Mouse (Mus musculus) urinary bladder, adult 2 months (tissue): ENCODE data around the gene Radil. TPM values are rescaled to one million over a fixed set of nuclear protein-coding genes. Genes with fewer than 3 reads are reported as not detected.
A peak's percentile ranks its signal among the peaks of the same experiment; 100 is the strongest.

ENCODE experiments used
- DNase-seq: peaks from one replicate; pipeline ENCODE4 v3.0.0; 2022; ENCODE audit warnings: low spot score
- polyA plus RNA-seq: library from polyadenylated mRNA; depleted of rRNA; stranded (reverse); fragments of >200 nt; gene quantifications from 2 replicates; pipeline ENCODE4 v1.2.3, GENCODE M21; 2012; rRNA removed

Gene Radil
- 2.6 and 3.4 TPM in 2 replicates for polyA plus RNA-seq

DNA sequence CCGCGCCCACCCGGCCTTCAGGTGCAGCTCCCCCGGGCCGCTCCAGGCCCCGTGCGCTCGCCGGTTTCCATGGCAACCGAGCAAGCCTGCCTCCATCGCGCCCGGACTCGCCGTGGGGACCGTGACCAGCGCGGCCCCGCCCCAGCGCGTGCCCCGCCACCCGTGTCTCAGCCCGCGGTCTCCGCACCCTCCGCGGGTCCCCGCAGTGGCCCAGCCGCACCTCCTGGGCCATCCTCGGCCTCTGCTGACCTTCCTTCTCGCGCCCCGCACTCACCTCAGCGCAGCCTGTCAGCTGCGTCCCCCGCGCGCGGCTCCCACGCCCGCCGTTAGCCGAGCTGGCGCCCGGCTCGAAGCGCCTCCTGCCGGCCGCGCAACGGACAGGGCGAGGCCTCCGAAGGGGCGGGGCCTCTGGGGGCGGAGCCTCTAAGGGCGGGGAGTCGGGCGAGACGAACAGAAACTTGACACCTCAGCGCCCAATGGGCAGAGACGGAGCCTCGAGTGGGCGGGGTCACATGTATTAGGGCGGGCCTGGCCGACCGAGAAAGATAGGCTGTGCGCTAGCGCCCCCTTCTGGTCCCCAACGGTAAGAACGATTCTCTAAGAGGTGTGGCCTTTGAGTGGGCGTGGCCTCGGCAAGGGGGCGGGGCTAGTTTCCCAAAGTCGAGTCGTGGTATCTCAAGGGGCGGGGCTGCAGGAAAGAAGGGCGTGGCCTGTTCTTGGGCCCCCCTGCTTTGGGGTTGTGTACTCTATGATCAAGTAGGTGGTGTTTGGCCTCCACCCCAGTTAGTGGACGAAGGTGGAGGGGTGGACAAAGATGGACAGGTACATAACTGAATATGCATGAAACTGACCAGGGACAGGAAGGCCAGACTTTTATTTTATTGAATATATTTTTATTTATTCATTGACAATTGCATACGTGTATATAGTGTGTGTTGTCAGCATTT is at the start of gene Radil:
Gene Radil (minus strand): TSS at position 393 of the 947 bp plus-strand sequence.
- peak; percentile 76 for DNase-seq

DNA sequence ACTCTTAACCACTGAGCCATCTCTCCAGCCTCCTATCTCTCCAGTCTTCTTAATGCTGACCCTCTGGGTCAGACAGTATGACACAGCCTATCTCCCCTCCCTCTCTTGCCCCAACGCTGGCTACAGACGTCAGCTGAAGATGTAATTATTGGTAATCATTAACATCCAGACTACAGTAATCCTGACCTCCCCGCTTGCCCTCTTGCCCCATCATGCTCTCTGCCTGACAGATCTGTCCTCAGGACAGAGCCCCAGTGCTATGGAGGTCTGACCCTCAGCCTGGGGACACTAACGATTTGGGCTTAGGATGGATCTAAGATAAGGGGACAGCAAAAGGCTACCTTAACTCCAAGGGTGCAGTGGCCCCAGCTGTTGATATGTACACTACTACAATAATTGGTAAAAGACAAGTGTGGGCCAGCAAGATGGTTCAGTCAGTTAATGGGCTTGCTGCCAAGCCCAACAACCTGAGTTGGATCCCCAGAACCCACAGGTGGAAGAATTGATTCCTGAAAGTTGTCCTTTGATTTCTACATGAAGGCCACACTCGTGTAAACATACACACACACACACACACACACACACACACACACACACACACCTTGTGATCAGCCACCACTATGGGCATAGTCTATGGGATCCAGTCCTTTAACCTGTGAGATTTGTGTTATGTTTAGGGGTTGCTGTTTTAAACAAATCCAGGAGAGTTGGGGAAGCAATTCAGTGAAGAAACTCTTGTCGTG is 46.9 kb upstream of the Radil start:
- no peak for DNase-seq

DNA sequence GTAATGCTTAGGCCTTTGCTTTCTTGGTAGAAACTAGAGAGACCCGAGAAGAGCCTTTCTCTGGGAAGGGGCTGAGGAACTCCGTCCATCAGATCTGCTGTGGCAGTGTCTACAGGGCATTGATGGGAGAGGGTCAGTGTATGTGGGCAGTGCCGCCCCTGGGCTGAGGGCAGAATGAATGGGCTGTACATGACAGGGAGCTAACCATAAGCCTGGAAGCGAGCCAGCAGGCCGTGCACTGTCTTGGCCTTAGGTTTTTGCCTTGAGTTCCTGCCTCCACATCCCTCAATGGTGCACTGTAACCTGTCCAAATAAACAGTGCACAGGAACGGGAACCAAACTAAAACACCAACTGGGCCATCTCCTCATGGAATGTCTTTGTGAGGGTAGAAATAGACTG is 45.8 kb upstream of the Radil start:
- DNase-seq: no peak

DNA sequence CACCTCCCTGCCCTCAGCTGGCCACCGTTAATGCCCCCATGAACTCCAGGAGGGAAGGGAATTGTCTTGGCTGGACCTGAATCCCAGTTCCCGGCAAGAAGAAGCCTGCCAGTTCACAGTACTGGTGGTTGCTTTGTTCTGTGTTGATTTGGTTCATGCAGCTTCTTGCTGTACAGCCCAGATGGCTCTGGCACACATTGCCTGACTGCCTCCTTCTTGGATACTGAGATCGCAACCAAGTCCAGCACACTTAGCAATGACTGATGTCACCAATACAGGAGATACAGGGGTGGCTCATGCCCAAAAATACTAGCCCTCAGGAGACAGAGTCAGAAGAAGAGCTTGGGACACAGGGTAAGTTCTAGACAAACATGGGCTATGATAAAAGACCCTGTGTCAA is 44.8 kb upstream of the Radil start:
- no peak for DNase-seq

DNA sequence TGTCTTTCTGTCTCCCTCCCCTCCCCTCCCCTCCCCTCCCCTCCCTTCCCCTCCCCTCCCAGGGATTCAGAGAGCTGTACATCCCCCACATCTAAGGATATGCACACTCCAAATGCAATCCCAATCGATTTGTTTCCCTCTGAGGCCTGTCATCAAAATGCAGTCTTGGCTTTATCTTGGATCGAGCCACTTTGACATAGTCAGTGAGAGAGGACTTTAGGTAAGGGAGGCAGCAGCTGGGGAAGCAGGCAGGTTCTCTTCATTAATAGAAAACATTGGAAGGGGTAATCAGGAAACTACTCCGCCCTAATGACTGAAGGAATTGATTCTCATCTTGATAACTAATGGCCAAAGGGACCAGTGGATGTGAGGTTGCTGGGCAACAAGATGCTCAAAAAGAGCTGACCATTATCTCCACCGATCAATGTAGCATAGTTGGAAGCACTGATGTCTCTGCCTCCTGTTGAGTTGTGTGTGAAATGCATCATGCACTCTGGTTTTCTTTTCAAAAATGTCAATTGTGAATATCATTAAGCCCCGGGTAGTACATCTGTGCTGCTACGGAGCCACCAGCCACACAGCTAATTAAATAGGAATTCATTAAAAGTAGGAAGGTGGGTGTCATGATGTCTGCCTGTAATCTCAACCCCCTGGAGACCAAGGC is 40.2 kb upstream of the Radil start:
- DNase-seq: no peak

DNA sequence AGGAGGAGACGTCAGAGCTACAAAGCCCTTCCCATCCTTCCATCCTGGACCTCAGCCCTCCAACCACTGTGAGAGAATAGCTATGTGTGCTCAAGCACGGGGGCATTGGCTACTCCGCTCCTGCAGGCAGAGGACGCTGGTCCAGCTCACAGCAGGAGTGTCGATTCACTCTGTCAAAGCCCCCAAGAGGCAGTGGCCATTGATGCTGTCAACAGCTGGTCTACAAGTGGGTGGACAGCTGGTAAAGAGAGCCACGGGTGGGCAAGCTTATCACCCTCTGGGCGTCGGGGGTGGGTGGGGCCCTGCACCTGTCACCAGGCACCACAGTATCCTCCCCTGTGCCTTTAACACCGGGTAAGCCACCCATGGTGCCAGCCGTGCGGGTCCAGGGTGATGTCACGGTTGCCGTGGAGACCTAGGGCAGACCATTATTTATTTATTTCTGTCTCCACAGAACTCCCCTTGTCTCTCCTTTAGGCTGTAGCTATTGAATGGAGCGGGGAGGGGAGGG is 32.8 kb upstream of the Radil start:
- no peak for DNase-seq

DNA sequence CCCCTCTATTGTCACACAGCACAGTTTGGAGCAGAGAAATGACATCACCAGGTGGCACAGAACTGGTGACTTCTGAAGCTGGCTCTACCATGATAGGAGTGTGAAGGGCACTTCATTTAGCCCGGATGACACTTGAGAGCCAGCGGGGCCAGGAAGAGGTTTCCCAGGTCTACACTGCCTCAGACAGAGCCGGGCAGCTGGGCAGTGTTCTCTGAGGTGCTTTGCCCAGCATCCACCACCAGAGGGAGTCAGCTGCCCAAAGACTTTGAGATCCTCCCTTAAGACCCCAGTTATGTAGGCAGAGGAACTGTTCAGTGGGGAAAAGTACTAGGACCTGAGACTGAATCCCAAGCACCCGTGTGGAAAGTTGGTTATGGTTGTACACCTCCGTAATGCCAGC is 30.6 kb upstream of the Radil start:
- no peak for DNase-seq

DNA sequence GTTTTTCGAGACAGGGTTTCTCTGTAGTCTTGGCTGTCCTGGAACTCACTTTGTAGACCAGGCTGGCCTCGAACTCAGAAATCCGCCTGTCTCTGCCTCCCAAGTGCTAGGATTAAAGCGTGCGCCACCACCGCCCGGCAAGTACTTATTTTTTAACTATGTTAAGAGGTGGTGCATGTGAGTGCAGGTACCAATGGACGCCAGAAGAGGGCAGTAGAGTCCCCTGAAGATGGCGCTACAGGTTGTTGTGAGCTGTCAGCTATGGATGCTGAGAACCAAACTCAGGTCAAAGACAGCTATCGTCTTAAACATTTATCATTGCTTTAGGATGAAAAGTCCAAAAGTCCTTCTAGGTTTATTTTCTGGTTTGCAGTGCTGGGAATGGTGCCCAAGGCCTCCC is 27.3 kb upstream of the Radil start:
- DNase-seq: no peak

DNA sequence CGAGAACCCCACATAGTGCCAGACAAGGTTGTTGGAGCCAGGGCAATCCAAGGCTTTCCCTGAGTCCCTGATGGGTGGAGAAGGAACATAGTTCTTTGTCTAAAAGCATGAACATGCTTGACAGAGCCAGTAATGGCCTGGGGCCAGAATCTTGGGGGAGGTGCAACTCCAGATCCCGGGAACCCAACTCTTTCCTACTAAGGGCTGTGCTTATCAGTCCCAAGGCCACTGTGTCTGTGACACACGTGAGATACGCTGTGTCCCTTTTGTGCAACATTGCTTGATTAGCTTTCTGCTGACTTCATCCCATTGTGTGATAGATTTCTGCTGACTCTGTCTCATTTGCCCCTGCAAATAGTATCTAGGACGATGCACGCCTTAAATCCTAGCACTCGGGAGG is 25.9 kb upstream of the Radil start:
- DNase-seq: no peak

DNA sequence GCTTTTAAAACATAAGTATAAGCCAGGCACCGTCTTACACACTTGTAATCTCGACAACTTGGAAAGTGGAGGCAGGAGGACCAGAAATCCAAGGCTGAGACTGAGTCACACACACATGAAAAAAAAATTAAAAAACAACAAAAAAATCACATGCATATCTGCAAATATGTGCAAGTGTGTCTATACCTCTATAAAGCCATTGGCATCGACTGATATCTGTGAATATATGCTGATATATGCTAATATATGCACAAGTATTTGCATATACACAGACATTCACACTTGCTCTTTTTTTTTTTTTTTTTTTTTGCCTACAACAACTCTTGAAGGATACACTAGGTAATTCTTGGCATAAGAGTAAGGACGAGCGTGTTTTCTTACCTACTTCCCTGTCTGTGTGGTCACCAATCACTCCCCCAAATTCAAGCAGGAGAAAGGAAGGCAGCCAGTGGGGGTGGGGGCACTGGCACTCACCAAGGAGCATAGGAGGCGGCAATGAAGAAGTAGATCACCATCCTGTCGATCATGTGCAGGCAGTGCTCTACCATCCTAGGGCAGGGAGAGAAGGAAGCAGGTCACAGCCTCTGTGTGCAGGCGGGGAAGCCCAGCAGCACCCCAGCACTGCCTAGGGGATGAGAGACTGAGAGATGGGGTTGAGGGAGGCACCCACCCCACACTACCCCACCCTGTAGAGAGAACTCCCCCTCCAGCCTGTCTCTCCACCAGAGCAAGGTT is 23.6 kb upstream of the Radil start:
- DNase-seq: no peak

DNA sequence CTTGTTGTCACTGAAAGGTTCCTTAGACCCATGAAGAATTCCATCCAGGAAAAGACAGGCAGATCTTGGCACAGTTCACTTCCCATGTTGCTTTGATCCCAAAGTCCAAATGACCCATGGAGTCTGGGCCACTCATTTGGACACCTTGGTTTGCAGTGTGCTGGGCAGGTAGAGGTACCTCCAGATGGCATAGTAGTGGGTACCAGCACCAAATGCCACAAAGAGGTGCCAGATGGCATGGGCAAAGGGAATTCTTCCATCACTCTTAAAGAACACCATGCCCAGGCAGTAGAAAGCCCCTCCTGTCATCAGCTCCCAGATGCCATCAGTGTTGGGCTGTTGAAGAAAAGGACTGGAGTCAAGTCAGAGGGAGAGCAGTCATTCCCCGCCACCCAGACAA is 13.7 kb upstream of the Radil start:
- no peak for DNase-seq

DNA sequence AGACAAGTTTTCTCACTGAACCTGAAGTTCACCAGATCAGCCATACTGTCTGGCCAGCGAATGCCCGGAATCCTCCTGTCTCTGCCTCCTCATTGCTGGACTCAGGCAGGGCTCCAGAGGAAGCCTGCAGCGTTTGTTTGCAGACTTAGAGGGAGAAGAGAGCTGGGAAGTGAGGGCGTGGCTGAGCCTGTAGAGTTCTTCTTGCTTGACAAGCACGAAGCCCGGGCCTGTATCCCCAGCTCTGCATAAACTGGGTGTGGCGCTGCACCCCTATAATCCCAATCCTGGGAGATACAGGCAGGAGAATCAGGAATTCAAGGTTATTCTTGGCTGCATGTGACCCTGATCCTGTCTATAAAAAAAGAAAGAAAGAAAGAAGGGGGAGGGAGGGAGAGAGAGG is 9.4 kb upstream of the Radil start:
- no peak for DNase-seq

DNA sequence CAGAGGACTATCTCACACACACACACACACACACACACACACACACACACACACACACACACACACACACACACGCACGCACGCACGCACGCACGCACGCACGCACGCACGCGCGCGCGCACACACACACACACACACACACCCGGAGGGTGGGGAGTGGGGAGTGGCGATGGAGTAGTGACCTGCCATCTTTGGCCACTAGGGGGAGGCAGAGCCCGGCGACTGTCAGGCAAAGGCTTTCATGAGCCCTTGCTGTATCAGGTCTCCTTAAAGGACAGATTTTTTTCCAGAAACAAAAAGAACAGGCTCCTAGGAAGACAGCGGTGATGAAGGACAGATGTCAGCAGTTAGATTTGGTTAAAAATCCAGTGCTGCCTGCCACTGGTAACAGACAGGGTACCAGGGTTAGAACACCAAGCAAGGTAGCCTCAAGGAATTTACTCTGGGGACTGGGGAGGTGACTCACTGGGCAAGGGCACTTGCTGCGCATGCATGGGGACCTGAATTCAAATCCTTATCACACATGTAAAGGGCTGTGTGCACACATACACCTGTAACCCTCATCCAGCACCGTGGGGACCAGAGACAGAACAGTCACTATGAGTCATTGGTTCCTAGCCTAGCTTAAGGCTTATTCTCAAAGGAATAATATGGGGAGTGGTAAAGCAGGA is 6.6 kb upstream of the Radil start:
- DNase-seq: peak; percentile 32

DNA sequence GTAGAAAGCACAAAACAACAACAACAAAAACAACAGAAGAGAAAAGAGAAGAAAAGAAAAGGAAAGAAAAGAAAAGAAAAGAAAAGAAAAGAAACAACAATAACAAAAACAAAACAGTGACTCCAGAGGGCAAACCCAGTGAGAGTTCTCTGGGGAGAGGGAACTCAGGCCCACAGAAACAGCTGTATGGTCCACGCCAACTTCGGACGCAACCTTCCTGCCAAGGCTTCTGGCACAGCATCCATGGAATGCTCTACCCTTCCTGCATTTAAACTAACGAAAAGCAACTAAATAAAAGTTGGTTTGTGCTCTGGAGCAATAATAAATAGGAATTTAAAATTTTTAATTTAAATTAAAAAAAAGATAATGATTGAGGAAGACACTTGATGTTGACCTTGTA is 5.8 kb upstream of the Radil start:
- DNase-seq: no peak

DNA sequence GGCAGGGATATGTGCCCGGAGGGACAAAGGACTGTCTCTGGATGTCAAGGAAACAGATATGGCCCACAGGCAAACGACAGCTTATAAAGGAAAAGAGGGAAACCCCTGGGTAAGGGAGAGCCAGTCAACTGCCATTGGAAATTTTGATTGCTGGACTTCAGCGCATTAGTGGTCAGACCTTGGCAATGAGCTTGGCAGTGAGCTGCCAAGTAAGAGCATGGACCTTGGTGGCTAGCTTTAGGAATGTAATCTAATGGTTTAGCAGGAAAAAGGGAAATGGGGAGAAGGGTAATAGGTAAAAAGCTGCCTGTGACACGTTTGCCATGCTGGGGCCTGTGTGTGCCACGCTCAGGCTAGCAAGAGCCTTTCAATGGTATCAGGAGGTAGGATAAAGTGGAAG is 5.0 kb upstream of the Radil start:
- DNase-seq: no peak

DNA sequence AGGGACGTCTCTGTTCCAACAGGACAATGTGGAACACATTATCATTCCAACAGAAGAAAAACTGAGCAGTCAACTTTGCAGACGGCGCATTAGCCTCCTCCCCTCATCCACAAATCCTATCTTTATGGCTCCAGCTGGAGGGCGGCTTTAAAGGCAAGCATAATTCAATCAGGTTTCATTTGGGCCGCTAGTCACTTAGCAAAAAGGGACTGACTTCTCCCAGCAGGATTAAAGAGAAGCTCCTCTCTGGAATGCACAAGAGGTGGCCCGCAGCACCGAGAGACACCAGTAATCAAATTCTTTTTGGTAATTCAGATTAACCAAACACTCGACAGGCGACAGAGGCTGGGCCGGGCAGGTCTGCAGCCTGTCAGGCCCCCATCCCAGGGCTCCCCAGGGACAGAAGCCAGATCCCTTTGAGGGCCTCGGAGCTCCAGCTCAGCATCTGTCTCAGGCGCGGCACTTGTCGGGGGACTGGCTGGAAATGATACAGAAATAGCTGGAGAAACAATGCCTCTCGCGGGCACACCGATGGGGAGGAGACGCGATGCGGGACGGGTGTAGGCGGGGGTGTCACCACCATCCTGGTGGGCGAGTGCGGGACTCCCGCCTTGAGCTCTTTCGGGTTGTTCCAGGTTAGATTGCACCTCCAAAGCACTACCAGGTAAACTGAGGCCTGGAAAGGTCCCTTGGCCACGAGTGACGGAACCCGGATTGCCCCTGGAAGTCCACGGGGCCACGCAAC is 765 bp downstream of the Radil start:
- DNase-seq: peak; percentile 28

DNA sequence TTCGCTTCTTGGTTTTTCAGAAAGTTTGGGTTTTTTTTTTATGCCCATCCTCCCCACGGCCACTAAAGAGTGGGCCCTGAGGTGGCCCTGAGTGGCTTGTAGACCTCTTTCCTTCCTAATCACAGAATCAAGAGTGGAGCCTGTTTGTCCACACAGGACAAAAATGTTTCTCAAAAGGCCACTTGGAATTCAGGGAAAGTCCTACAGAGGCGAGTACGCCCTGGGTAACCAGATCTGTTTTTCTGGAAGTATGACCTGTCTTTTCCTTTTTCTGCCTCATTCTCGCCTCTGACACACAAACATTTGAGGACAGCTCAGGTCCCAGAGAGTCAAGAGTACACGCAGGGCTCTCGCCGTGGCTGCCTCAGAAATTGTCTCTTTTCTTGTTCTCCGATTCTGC is 1.5 kb downstream of the Radil start:
- DNase-seq: no peak

DNA sequence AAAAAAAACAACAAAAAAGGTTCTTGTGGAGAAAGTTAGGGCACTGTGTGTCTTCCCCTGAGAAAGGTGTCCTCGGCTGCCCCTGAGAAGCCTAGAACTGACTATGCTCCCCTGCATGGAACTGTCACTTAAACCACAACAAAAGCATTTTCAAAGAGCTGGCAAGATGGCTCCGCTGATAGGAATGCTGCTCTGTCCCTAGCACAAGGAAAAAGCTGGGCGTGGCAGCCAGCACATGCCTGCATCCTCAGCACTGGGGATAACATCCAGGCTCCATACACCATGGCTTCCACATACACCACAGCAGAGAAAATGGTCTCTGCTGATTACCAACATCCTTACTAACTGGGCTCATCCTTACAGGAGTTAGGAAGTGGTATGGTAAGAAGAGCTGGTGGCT is 3.8 kb downstream of the Radil start:
- no peak for DNase-seq

DNA sequence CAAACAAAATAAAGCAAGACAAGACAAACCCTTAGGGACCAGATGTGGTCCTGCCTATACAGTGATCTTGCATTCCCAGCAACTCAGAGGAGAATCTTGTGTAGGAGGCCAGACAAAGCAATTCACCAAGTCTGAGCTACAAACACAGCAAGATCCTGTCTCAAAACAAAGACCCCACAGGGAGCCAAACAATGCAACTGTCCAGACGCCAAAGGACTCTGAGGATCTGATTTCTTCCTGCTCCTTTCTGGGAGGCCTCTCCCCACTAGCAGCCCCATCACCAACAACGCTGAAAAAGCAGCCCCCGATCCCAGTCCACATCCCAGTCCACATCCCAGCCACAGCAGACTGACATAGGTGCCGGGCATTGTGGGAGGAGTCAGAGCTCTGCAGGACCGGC is 4.6 kb downstream of the Radil start:
- DNase-seq: no peak
